Mouse (Mus musculus): Measurements from ENCODE around the gene Zfp580.

DNA sequence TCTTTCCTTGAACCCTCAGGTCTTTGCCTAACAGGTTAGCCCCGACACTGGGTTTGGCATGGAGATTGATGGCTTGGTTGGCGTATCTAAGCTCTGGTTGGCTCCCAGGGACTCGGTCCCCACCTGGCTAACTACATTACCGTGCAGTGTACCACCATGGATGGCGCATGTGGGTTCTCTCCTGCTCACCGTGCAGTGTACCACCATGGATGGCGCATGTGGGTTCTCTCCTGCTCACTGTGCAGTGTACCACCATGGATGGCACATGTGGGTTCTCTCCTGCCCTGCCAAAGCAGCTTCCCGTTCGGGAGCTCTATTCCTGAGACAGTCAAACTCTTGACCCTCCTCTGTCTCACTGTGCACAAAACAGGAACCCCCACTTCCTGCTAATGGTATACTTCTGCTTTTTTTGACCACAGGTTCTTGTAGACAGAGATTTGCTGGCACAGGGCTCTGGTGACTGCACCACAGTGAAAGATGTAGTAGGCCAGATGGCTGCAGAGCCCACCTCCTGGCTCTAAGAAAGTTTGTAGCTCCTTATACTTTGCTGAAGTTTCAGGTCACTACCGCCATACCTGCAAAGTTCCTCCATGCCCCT, 49.8 kb downstream of the Zfp580 start:
- TF ChIP-seq EP300 (IDR thresholded peaks at IDR 0.05) (no peak), CTCF (IDR thresholded peaks at IDR 0.05) (no peak)

Data from lung, postnatal 0 days (tissue).